Mouse (Mus musculus): ENCODE results near the gene Tm9sf1.

DNA sequence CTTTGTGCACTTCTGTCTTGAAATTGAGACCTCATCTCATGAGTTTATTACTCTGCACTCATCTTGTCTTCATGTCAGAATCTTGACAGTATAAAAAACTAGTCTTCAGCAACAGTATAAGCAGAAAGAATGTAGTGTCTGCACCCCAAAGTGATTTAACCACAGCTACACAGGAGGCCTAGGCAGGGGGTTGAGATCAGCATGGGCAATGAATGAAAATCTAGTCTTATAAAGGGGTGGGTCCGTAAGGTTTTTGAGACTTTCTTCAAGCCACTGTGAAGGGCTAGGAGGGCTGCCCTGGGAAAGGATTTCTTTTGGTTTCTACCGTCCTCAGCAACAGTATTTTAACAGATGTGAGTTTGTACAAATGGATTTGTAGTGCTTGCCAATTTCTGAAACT lies 17.0 kb upstream of the Tm9sf1 start:
- no peak for TF ChIP-seq CTCF (IDR thresholded peaks at IDR 0.05; ENCODE audit: low read depth)
- TF ChIP-seq EP300 (IDR thresholded peaks at IDR 0.05; ENCODE audit: low read depth), result no peak

Data from heart, postnatal 0 days (tissue).